Mouse (Mus musculus): ENCODE results near the gene Lmod3. TPM values are rescaled to one million over a fixed set of nuclear protein-coding genes. Genes with fewer than 3 reads are reported as not detected.

Lmod3 gene
- polyA plus RNA-seq, 1 experiment from 2014 or later = 21.6 TPM

DNA sequence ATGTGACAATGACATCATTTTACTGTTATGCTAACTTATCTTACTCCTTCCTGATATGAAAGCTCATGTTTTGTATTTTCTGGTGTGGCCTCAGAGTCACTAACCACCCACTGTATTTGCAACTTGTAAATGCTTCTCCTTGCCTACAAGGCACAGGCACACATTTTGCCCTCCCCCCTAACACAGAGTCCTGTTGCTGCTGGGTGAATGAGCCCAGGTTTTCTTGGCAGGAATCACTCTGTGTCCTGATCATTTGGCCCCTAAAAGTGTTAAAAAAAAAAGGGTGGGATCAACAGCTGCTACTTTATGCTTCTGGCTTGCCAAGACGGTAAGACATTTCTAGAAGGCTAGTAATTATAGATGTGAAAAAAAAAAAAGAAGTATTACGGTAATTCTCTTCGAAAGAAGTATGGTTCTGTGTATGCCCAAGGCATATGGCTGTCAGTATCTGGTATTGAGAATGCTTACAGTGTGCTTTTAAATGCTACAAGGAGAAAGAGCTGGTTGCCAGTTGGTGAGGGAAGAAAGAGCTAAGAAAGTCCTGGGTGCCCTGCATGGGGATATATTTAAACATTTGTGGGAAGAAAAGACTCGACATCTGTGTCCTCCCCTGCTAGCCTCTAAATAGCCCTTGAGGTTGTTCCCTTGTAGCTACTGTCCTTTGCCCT, 36.3 kb downstream of the Lmod3 start:
- H3K27me3 ChIP-seq (replicated peaks; ENCODE audit: control insufficient read depth, insufficient read depth, low read length) = no peaks in the 10 kb centered on the region
- H3K4me2 ChIP-seq (ENCODE audit: low read depth, low read length) = no peak overlapping the region
- H3K27ac ChIP-seq (replicated peaks; ENCODE audit: low read depth, low read length) = no peak overlapping the region
- no peaks in the 10 kb centered on the region for H3K9me3 ChIP-seq (ENCODE audit: control insufficient read depth, low read length)
- H3K36me3 ChIP-seq (ENCODE audit: control insufficient read depth, insufficient read depth, low read length) = 0 out of 2 replicates have a peak, but pooled peaks cover 8% of the 10 kb centered on the region
- no peak overlapping the region for H3K9ac ChIP-seq (ENCODE audit: low read depth, low read length)
- WGBS = 56% methylated on average over 4 of the region's 4 CpGs
- peaks cover 7% of the 10 kb centered on the region for H3K4me1 ChIP-seq (ENCODE audit: control insufficient read depth, insufficient read depth, low read length)
- ATAC-seq (ENCODE audit: low read depth) = no peak
- DNase-seq (ENCODE audit: low spot score) = peak; percentile 4
- no peak overlapping the region for H3K4me3 ChIP-seq (ENCODE audit: low read depth, low read length)

DNA sequence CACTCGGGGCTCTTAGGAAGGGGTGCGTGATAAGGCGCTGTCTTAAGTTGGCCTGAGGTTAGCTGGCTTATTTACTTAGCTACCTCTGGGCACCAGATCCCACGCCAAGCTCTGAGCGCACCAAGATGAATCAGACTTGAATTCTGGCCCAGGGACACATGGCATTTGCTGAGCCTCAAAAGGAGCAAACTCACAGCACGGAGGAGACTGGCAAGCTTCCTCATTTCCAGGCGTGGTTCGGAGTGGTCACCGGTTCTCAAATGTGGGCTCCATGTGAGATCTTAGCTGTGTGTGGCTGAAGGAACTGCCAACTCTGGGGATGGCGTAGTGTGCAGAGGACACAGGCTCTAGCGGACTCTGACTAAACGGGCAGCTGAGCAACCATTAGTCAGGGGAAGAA, 40.6 kb downstream of the Lmod3 start:
- Histone ChIP-seq H3K9me3 (ENCODE audit: control insufficient read depth, low read length) (no peaks in the 10 kb centered on the region), H3K27me3 (replicated peaks; ENCODE audit: control insufficient read depth, insufficient read depth, low read length) (no peaks in the 10 kb centered on the region), H3K4me2 (ENCODE audit: low read depth, low read length) (peak overlapping the region; percentile 76), H3K4me3 (ENCODE audit: low read depth, low read length) (peak overlapping the region; percentile 66), H3K27ac (replicated peaks; ENCODE audit: low read depth, low read length) (no peak overlapping the region), H3K9ac (ENCODE audit: low read depth, low read length) (peak overlapping the region; percentile 73; the same call in 1 of the 2 replicates), H3K4me1 (ENCODE audit: control insufficient read depth, insufficient read depth, low read length) (peaks cover 5% of the 10 kb centered on the region; the same call in 1 of the 2 replicates), H3K36me3 (ENCODE audit: control insufficient read depth, insufficient read depth, low read length) (0 out of 2 replicates have a peak, but pooled peaks cover 8% of the 10 kb centered on the region)
- no peak for ATAC-seq (ENCODE audit: low read depth)
- 64% methylated on average over 12 of the region's 12 CpGs for WGBS
- peak; percentile 28 for DNase-seq (ENCODE audit: low spot score)

DNA sequence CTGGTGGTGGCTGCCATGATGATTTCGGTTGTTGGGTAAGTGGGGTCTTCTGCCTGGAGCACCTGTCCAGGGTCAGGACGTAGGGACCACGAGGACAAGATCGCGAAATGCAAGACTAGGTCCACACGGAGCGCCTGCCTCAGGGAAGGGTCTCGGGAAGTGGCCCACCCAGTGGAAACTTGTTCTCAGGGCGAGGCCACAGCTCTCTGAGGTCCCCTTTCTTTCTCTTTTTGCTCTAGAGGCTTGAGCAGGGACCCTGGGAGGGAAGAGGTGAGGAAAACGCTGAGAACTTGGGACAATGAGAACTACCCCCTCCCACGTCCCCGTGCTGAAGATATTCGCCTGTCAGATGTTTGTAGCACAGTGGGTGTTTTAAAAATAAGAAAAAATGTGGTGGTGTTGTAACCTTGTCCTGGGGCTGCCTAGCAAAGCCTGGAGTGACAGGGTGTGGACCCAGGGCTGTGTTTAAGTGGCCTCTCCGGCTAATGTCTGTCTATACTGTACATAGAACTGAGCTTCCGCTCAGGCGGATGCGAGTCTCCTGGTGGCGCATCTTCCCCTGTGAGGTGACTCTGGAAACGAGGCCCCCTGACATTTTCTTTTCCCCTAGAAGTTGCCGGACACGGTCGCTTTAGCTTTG, 41.5 kb downstream of the Lmod3 start:
- Histone ChIP-seq H3K27ac (replicated peaks; ENCODE audit: low read depth, low read length) (peak overlapping the region; percentile 66), H3K27me3 (replicated peaks; ENCODE audit: control insufficient read depth, insufficient read depth, low read length) (no peaks in the 10 kb centered on the region), H3K36me3 (ENCODE audit: control insufficient read depth, insufficient read depth, low read length) (0 out of 2 replicates have a peak, but pooled peaks cover 8% of the 10 kb centered on the region), H3K4me2 (ENCODE audit: low read depth, low read length) (peak overlapping the region; percentile 76), H3K4me1 (ENCODE audit: control insufficient read depth, insufficient read depth, low read length) (peaks cover 5% of the 10 kb centered on the region; the same call in 1 of the 2 replicates), H3K4me3 (ENCODE audit: low read depth, low read length) (peak overlapping the region; percentile 66), H3K9me3 (ENCODE audit: control insufficient read depth, low read length) (no peaks in the 10 kb centered on the region), H3K9ac (ENCODE audit: low read depth, low read length) (peak overlapping the region; percentile 73)
- DNase-seq (ENCODE audit: low spot score) (peak; percentile 41), ATAC-seq (ENCODE audit: low read depth) (peak; percentile 47)
- 1% methylated on average over 22 of the region's 22 CpGs for WGBS

DNA sequence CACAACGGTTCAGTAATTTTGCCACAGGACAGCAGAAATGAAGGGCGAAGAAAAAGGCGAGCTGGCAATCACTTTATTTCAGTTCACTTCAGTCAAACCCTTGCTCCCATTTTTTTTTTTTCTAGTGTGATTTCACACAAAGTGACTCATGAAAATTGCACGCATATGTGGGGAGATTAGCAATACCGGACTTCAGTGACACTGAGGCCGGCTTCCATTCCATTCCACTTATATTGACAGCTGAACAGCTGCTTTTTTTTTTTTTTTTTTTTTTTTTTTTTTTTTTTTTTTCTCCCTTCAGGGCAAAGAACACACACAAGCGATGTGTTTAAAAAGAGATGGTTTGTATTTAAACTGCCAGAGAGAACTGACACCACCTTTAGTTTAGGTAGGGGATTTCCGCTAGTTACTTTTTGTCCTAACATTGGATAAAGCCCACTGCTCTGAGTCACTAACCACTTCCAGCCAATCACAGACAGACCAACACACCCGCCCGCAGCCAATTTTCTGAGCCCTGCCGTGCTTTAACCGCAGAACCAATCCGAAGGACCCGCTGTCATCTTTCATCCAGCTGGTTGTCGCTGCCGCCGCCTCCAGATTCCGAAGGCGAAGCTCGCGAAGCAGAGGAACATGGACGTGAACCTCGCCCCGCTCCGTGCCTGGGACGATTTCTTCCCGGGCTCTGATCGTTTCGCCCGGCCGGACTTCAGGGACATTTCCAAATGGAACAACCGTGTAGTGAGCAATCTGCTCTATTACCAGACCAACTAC, 42.2 kb downstream of the Lmod3 start, which contains the start of gene Arl6ip5:
Arl6ip5 (plus strand) TSS at position 499 of the 771 bp plus-strand sequence.
- Histone ChIP-seq H3K9me3 (ENCODE audit: control insufficient read depth, low read length) (no peaks in the 10 kb centered on the region), H3K27ac (replicated peaks; ENCODE audit: low read depth, low read length) (peak within 1 kb of the TSS; percentile 66), H3K4me3 (ENCODE audit: low read depth, low read length) (peak within 1 kb of the TSS; percentile 66), H3K4me2 (ENCODE audit: low read depth, low read length) (peak within 1 kb of the TSS; percentile 76), H3K36me3 (ENCODE audit: control insufficient read depth, insufficient read depth, low read length) (0 out of 2 replicates have a peak, but pooled peaks cover 8% of the 10 kb centered on the region), H3K27me3 (replicated peaks; ENCODE audit: control insufficient read depth, insufficient read depth, low read length) (no peaks in the 10 kb centered on the region), H3K4me1 (ENCODE audit: control insufficient read depth, insufficient read depth, low read length) (peaks cover 5% of the 10 kb centered on the region; the same call in 1 of the 2 replicates), H3K9ac (ENCODE audit: low read depth, low read length) (peak within 1 kb of the TSS; percentile 73)
- ATAC-seq (ENCODE audit: low read depth) = peak; percentile 89
- 6% methylated on average over 32 of the region's 32 CpGs for WGBS
- DNase-seq (ENCODE audit: low spot score) = peak; percentile 98

DNA sequence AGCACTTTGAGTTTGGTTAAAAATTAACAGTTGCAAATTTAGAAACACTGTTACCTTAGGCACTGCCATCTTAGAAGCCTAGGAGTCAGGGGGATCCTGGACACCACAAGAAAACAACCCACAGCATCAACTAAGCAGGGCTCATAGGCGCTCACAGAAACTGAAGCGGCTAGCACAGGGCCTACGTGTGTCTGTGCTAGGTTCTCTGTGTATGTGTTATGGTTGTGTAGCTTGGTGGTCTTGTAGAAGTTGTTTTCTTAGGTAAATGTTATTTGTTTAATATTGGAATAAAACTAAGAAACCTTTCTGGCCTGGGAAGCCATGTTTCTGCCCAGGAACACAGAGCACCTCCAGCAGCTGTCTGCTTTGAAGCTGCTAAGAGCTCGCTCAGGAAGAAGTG, 42.8 kb downstream of the Lmod3 start:
- 77% methylated on average over 4 of the region's 4 CpGs for whole genome bisulfite sequencing
- Histone ChIP-seq H3K36me3 (ENCODE audit: control insufficient read depth, insufficient read depth, low read length) (0 out of 2 replicates have a peak, but pooled peaks cover 2% of the 10 kb centered on the region), H3K9me3 (ENCODE audit: control insufficient read depth, low read length) (no peaks in the 10 kb centered on the region), H3K27me3 (replicated peaks; ENCODE audit: control insufficient read depth, insufficient read depth, low read length) (no peaks in the 10 kb centered on the region), H3K9ac (ENCODE audit: low read depth, low read length) (no peak overlapping the region), H3K4me1 (ENCODE audit: control insufficient read depth, insufficient read depth, low read length) (peaks cover 5% of the 10 kb centered on the region; the same call in 1 of the 2 replicates), H3K4me2 (ENCODE audit: low read depth, low read length) (peak overlapping the region; percentile 76; the same call in 1 of the 2 replicates), H3K27ac (replicated peaks; ENCODE audit: low read depth, low read length) (no peak overlapping the region; the same call in 1 of the 2 replicates), H3K4me3 (ENCODE audit: low read depth, low read length) (no peak overlapping the region)
- DNase-seq (ENCODE audit: low spot score) = no peak
- ATAC-seq (ENCODE audit: low read depth) = no peak

DNA sequence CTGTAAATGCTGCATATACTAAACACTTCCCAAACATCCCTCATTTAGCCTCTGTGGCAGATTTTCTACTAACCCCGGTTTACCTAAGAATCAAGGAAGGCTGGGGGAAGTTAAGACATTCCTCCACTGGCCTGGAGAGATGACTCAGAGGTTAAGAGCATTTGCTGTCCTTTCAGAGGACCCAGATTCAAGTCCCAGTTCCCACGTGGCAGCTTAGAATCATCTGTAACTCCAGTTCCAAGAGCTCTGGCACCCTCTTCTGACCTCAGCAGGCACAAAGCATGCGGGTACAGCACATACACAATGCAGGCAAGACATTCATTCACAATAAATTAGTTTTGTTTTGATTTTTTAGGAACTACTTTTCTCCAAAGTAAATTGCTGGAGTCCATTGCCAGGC, 43.4 kb downstream of the Lmod3 start:
- ATAC-seq (ENCODE audit: low read depth) (no peak), DNase-seq (ENCODE audit: low spot score) (no peak)
- H3K9ac ChIP-seq (ENCODE audit: low read depth, low read length) = no peak overlapping the region

DNA sequence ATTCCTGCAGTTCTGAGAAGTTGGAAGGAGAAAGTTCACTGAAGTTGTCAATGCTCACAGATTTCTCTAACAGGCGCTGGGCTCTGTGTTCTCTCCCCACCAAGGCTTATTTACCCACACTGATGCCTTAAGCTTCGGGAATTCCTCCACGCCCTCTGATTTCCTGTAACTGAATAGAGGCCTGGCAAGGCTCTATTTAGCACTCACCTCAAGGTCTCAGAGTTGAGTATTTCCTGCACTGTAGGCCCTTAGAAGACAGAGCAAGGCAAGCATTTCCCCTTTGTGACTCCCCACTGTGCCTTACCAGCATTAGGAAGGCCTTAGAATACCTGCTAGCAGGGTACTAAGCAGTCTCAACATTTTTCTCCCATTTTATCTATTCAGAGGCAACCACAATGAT, 44.2 kb downstream of the Lmod3 start:
- H3K4me1 ChIP-seq (ENCODE audit: control insufficient read depth, insufficient read depth, low read length) = peaks cover 17% of the 10 kb centered on the region
- H3K4me2 ChIP-seq (ENCODE audit: low read depth, low read length) = no peak overlapping the region
- WGBS = 26% methylated on average over 3 of the region's 3 CpGs
- H3K27ac ChIP-seq (replicated peaks; ENCODE audit: low read depth, low read length) = peak overlapping the region; percentile 55
- H3K27me3 ChIP-seq (replicated peaks; ENCODE audit: control insufficient read depth, insufficient read depth, low read length) = no peaks in the 10 kb centered on the region
- H3K9ac ChIP-seq (ENCODE audit: low read depth, low read length) = no peak overlapping the region
- DNase-seq (ENCODE audit: low spot score) (peak; percentile 51), ATAC-seq (ENCODE audit: low read depth) (no peak)
- H3K4me3 ChIP-seq (ENCODE audit: low read depth, low read length) = no peak overlapping the region
- no peaks in the 10 kb centered on the region for H3K9me3 ChIP-seq (ENCODE audit: control insufficient read depth, low read length)
- 0 out of 2 replicates have a peak, but pooled peaks cover 3% of the 10 kb centered on the region for H3K36me3 ChIP-seq (ENCODE audit: control insufficient read depth, insufficient read depth, low read length)

More for the DNA sequence above, 43.4 kb downstream of the Lmod3 start:
- Histone ChIP-seq H3K27me3 (replicated peaks; ENCODE audit: control insufficient read depth, insufficient read depth, low read length) (no peaks in the 10 kb centered on the region), H3K4me1 (ENCODE audit: control insufficient read depth, insufficient read depth, low read length) (peaks cover 9% of the 10 kb centered on the region; the same call in 1 of the 2 replicates), H3K27ac (replicated peaks; ENCODE audit: low read depth, low read length) (no peak overlapping the region), H3K36me3 (ENCODE audit: control insufficient read depth, insufficient read depth, low read length) (no peaks in the 10 kb centered on the region), H3K4me2 (ENCODE audit: low read depth, low read length) (no peak overlapping the region), H3K4me3 (ENCODE audit: low read depth, low read length) (no peak overlapping the region), H3K9me3 (ENCODE audit: control insufficient read depth, low read length) (no peaks in the 10 kb centered on the region)
- 53% methylated on average over 3 of the region's 3 CpGs for WGBS

DNA sequence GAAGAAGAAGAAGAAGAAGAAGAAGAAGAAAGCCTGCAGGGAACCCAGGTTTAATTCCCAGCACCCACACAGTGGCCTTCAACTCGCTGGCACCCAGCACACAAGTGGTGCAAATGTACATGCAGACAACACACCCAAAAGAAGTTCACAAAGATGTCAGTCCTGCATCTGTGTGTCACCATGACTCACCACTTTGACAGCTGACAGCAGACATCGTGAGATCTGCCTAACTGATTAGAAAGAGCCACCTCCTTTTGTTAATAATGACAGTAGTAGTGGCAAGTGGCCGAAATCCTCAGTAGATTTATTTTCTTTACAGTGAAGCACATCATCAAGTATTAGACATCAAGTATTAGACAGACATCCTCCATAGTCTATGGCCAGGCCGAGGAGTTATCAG, 45.5 kb downstream of the Lmod3 start:
- Histone ChIP-seq H3K36me3 (ENCODE audit: control insufficient read depth, insufficient read depth, low read length) (0 out of 2 replicates have a peak, but pooled peaks cover 5% of the 10 kb centered on the region), H3K27me3 (replicated peaks; ENCODE audit: control insufficient read depth, insufficient read depth, low read length) (no peaks in the 10 kb centered on the region), H3K4me1 (ENCODE audit: control insufficient read depth, insufficient read depth, low read length) (peaks cover 19% of the 10 kb centered on the region), H3K4me3 (ENCODE audit: low read depth, low read length) (no peak overlapping the region), H3K4me2 (ENCODE audit: low read depth, low read length) (no peak overlapping the region), H3K9ac (ENCODE audit: low read depth, low read length) (no peak overlapping the region), H3K27ac (replicated peaks; ENCODE audit: low read depth, low read length) (no peak overlapping the region), H3K9me3 (ENCODE audit: control insufficient read depth, low read length) (no peaks in the 10 kb centered on the region)
- ATAC-seq (ENCODE audit: low read depth) = no peak
- 76% methylated on average over 4 of the region's 4 CpGs for WGBS
- DNase-seq (ENCODE audit: low spot score) = no peak
